Mouse (Mus musculus): ENCODE measurements around the gene AC134908.4. TPM values are rescaled to one million over a fixed set of nuclear protein-coding genes. Genes with fewer than 3 reads are reported as not detected.
A peak's percentile ranks its signal among the peaks of the same experiment; 100 is the strongest.
"Not testable (repeated sequence)": the region's sequence is repeated elsewhere in the genome, so short reads cannot be mapped to it uniquely, and the experiment has no call there.

Gene AC134908.4
- polyA plus RNA-seq, 1 experiment: 0.64 TPM

- Histone ChIP-seq H3K27ac (ENCODE audit: insufficient read depth, low read depth, low read length) (no peak overlapping the region), H3K4me1 (ENCODE audit: control insufficient read depth, insufficient read depth, low read length) (no peaks in the 10 kb centered on the region), H3K4me3 (ENCODE audit: insufficient read depth, low read depth, low read length) (no peak overlapping the region), H3K27me3 (replicated peaks; ENCODE audit: control insufficient read depth, insufficient read depth, low read length) (no peaks in the 10 kb centered on the region), H3K36me3 (ENCODE audit: control insufficient read depth, insufficient read depth, low read length) (no peaks in the 10 kb centered on the region)
- 81% methylated on average over 4 of the region's 4 CpGs for WGBS
- TF ChIP-seq CTCF (conservative IDR thresholded peaks at IDR 0.05; ENCODE audit: insufficient read depth, insufficient read length, low read depth, low read length): no peak
- TF ChIP-seq POLR2A (IDR thresholded peaks at IDR 0.05; ENCODE audit: low read depth, low read length): no peak
- no peak for DNase-seq
These were observed 40.4 kb downstream of the AC134908.4 start for GRCm38 (mm10) chr17:25755086-25755485.

- no peak within 1 kb of the TSS for H3K27ac ChIP-seq (ENCODE audit: insufficient read depth, low read depth, low read length)
- H3K27me3 ChIP-seq (replicated peaks; ENCODE audit: control insufficient read depth, insufficient read depth, low read length): no peaks in the 10 kb centered on the region
- TF ChIP-seq CTCF (conservative IDR thresholded peaks at IDR 0.05; ENCODE audit: insufficient read depth, insufficient read length, low read depth, low read length) (no peak), POLR2A (IDR thresholded peaks at IDR 0.05; ENCODE audit: low read depth, low read length) (no peak)
- DNase-seq: no peak
- WGBS: 86% methylated on average over 9 of the region's 9 CpGs
- H3K4me3 ChIP-seq (ENCODE audit: insufficient read depth, low read depth, low read length): no peak within 1 kb of the TSS
- no peaks in the 10 kb centered on the region for H3K36me3 ChIP-seq (ENCODE audit: control insufficient read depth, insufficient read depth, low read length)
- H3K4me1 ChIP-seq (ENCODE audit: control insufficient read depth, insufficient read depth, low read length): no peaks in the 10 kb centered on the region
These were observed 41.2 kb downstream of the AC134908.4 start, which contains the start of gene Msln for GRCm38 (mm10) chr17:25754241-25754640. Gene Msln (minus strand): TSS chr17:25754378.

GRCm38 (mm10) chr17:25751446-25751845 is 44.0 kb downstream of the AC134908.4 start:
- peak; percentile 36 for DNase-seq
- Histone ChIP-seq H3K36me3 (ENCODE audit: control insufficient read depth, insufficient read depth, low read length) (no peaks in the 10 kb centered on the region), H3K4me1 (ENCODE audit: control insufficient read depth, insufficient read depth, low read length) (no peaks in the 10 kb centered on the region), H3K27ac (ENCODE audit: insufficient read depth, low read depth, low read length) (no peak overlapping the region), H3K4me3 (ENCODE audit: insufficient read depth, low read depth, low read length) (no peak overlapping the region), H3K27me3 (replicated peaks; ENCODE audit: control insufficient read depth, insufficient read depth, low read length) (no peaks in the 10 kb centered on the region)
- 21% methylated on average over 5 of the region's 5 CpGs for WGBS
- TF ChIP-seq POLR2A (IDR thresholded peaks at IDR 0.05; ENCODE audit: low read depth, low read length): no peak
- TF ChIP-seq CTCF (conservative IDR thresholded peaks at IDR 0.05; ENCODE audit: insufficient read depth, insufficient read length, low read depth, low read length): no peak

GRCm38 (mm10) chr17:25749314-25749713 is 46.1 kb downstream of the AC134908.4 start:
- no peak for TF ChIP-seq CTCF (conservative IDR thresholded peaks at IDR 0.05; ENCODE audit: insufficient read depth, insufficient read length, low read depth, low read length)
- TF ChIP-seq POLR2A (IDR thresholded peaks at IDR 0.05; ENCODE audit: low read depth, low read length): no peak
- WGBS: 86% methylated on average over 6 of the region's 6 CpGs
- H3K27me3 ChIP-seq (replicated peaks; ENCODE audit: control insufficient read depth, insufficient read depth, low read length): no peaks in the 10 kb centered on the region
- H3K27ac ChIP-seq (ENCODE audit: insufficient read depth, low read depth, low read length): no peak overlapping the region
- H3K36me3 ChIP-seq (ENCODE audit: control insufficient read depth, insufficient read depth, low read length): no peaks in the 10 kb centered on the region
- DNase-seq: no peak
- no peak overlapping the region for H3K4me3 ChIP-seq (ENCODE audit: insufficient read depth, low read depth, low read length)
- H3K4me1 ChIP-seq (ENCODE audit: control insufficient read depth, insufficient read depth, low read length): no peaks in the 10 kb centered on the region

- no peaks in the 10 kb centered on the region for H3K27me3 ChIP-seq (replicated peaks; ENCODE audit: control insufficient read depth, insufficient read depth, low read length)
- 89% methylated on average over 4 of the region's 4 CpGs for WGBS
- H3K4me1 ChIP-seq (ENCODE audit: control insufficient read depth, insufficient read depth, low read length): no peaks in the 10 kb centered on the region
- DNase-seq: no peak
- H3K4me3 ChIP-seq (ENCODE audit: insufficient read depth, low read depth, low read length): no peak overlapping the region
- TF ChIP-seq POLR2A (IDR thresholded peaks at IDR 0.05; ENCODE audit: low read depth, low read length) (no peak), CTCF (conservative IDR thresholded peaks at IDR 0.05; ENCODE audit: insufficient read depth, insufficient read length, low read depth, low read length) (no peak)
- H3K36me3 ChIP-seq (ENCODE audit: control insufficient read depth, insufficient read depth, low read length): no peaks in the 10 kb centered on the region
- no peak overlapping the region for H3K27ac ChIP-seq (ENCODE audit: insufficient read depth, low read depth, low read length)
These were observed 47.2 kb downstream of the AC134908.4 start for GRCm38 (mm10) chr17:25748238-25748637.

GRCm38 (mm10) chr17:25744311-25744710 is 51.1 kb downstream of the AC134908.4 start:
- no peaks in the 10 kb centered on the region for H3K4me1 ChIP-seq (ENCODE audit: control insufficient read depth, insufficient read depth, low read length)
- 77% methylated on average over 10 of the region's 10 CpGs for WGBS
- H3K36me3 ChIP-seq (ENCODE audit: control insufficient read depth, insufficient read depth, low read length): no peaks in the 10 kb centered on the region
- DNase-seq: no peak
- H3K4me3 ChIP-seq (ENCODE audit: insufficient read depth, low read depth, low read length): no peak overlapping the region
- no peak overlapping the region for H3K27ac ChIP-seq (ENCODE audit: insufficient read depth, low read depth, low read length)
- H3K27me3 ChIP-seq (replicated peaks; ENCODE audit: control insufficient read depth, insufficient read depth, low read length): no peaks in the 10 kb centered on the region
- TF ChIP-seq CTCF (conservative IDR thresholded peaks at IDR 0.05; ENCODE audit: insufficient read depth, insufficient read length, low read depth, low read length) (no peak), POLR2A (IDR thresholded peaks at IDR 0.05; ENCODE audit: low read depth, low read length) (no peak)

GRCm38 (mm10) chr17:25743831-25744230 is 51.6 kb downstream of the AC134908.4 start:
- Histone ChIP-seq H3K4me3 (ENCODE audit: insufficient read depth, low read depth, low read length) (no peak overlapping the region), H3K36me3 (ENCODE audit: control insufficient read depth, insufficient read depth, low read length) (no peaks in the 10 kb centered on the region), H3K27ac (ENCODE audit: insufficient read depth, low read depth, low read length) (no peak overlapping the region), H3K4me1 (ENCODE audit: control insufficient read depth, insufficient read depth, low read length) (no peaks in the 10 kb centered on the region), H3K27me3 (replicated peaks; ENCODE audit: control insufficient read depth, insufficient read depth, low read length) (no peaks in the 10 kb centered on the region)
- TF ChIP-seq CTCF (conservative IDR thresholded peaks at IDR 0.05; ENCODE audit: insufficient read depth, insufficient read length, low read depth, low read length) (no peak), POLR2A (IDR thresholded peaks at IDR 0.05; ENCODE audit: low read depth, low read length) (no peak)
- 86% methylated on average over 9 of the region's 9 CpGs for WGBS
- no peak for DNase-seq

GRCm38 (mm10) chr17:25741471-25741870 is 54.0 kb downstream of the AC134908.4 start:
- DNase-seq; H3K27ac ChIP-seq (ENCODE audit: insufficient read depth, low read depth, low read length); H3K27me3 ChIP-seq (replicated peaks; ENCODE audit: control insufficient read depth, insufficient read depth, low read length); H3K4me3 ChIP-seq (ENCODE audit: insufficient read depth, low read depth, low read length); H3K36me3 ChIP-seq (ENCODE audit: control insufficient read depth, insufficient read depth, low read length); H3K4me1 ChIP-seq (ENCODE audit: control insufficient read depth, insufficient read depth, low read length): not testable (repeated sequence)
- 78% methylated on average over 12 of the region's 12 CpGs for WGBS

Other genes starting within 250 kb of the AC134908.4 start
- 0.70 and 0.76 TPM in 2 replicates for gene Sox8, start 225.0 kb downstream of the AC134908.4 start, polyA plus RNA-seq (2012; rRNA removed)
- gene Lmf1, start 216.6 kb downstream of the AC134908.4 start, polyA plus RNA-seq (2012; rRNA removed): 31.6 and 35.4 TPM in 2 replicates
- not detected in 2 replicates for gene Gng13, start 78.5 kb downstream of the AC134908.4 start, polyA plus RNA-seq (2012; rRNA removed)
- 0.75 and 1.5 TPM in 2 replicates for gene Chtf18, start 68.2 kb downstream of the AC134908.4 start, polyA plus RNA-seq (2012; rRNA removed)
- 20.7 and 26.4 TPM in 2 replicates for gene Rpusd1, start 68.0 kb downstream of the AC134908.4 start, polyA plus RNA-seq (2012; rRNA removed)
- 0.10 TPM in 1 of 2 replicates, not detected in the other for gene Mslnl, start 59.6 kb downstream of the AC134908.4 start, polyA plus RNA-seq (2012; rRNA removed)
- gene Msln, start 41.3 kb downstream of the AC134908.4 start, polyA plus RNA-seq (2012; rRNA removed): 3.3 and 3.9 TPM in 2 replicates
- 47.5 and 50.5 TPM in 2 replicates for gene Narfl, start 21.9 kb downstream of the AC134908.4 start, polyA plus RNA-seq (2012; rRNA removed)
- gene Haghl, start 10.0 kb downstream of the AC134908.4 start, polyA plus RNA-seq (2012; rRNA removed): 58.9 and 62.8 TPM in 2 replicates
- 0.06 and 0.12 TPM in 2 replicates for gene Ccdc78, start 9.1 kb downstream of the AC134908.4 start, polyA plus RNA-seq (2012; rRNA removed)
- 152 and 158 TPM in 2 replicates for gene Fam173a, start 2.8 kb downstream of the AC134908.4 start, polyA plus RNA-seq (2012; rRNA removed)
- gene Metrn, start 1.5 kb upstream of the AC134908.4 start, polyA plus RNA-seq (2012; rRNA removed): 50.1 and 61.3 TPM in 2 replicates
- gene Fbxl16, start 13.4 kb upstream of the AC134908.4 start, polyA plus RNA-seq (2012; rRNA removed): 3.6 TPM in 2 replicates
- 34.9 and 42.1 TPM in 2 replicates for gene Wdr24, start 28.0 kb upstream of the AC134908.4 start, polyA plus RNA-seq (2012; rRNA removed)
- 132 and 139 TPM in 2 replicates for gene Jmjd8, start 33.2 kb upstream of the AC134908.4 start, polyA plus RNA-seq (2012; rRNA removed)
- gene Stub1, start 37.7 kb upstream of the AC134908.4 start, polyA plus RNA-seq (2012; rRNA removed): 140 and 144 TPM in 2 replicates
- 9.2 and 13.9 TPM in 2 replicates for gene Rhbdl1, start 41.6 kb upstream of the AC134908.4 start, polyA plus RNA-seq (2012; rRNA removed)
- 26.3 and 50.3 TPM in 2 replicates for gene Gm20683, start 46.1 kb upstream of the AC134908.4 start, polyA plus RNA-seq (2012; rRNA removed)
- gene Rhot2, start 49.2 kb upstream of the AC134908.4 start, polyA plus RNA-seq (2012; rRNA removed): 133 and 147 TPM in 2 replicates
- gene Wdr90, start 65.8 kb upstream of the AC134908.4 start, polyA plus RNA-seq (2012; rRNA removed): 23.8 and 25.5 TPM in 2 replicates
- gene Mcrip2, start 73.1 kb upstream of the AC134908.4 start, polyA plus RNA-seq (2012; rRNA removed): 258 and 286 TPM in 2 replicates
- gene Mettl26, start 79.4 kb upstream of the AC134908.4 start, polyA plus RNA-seq (2012; rRNA removed): 509 and 656 TPM in 2 replicates
- gene Wfikkn1, start 85.2 kb upstream of the AC134908.4 start, polyA plus RNA-seq (2012; rRNA removed): 0.31 and 0.42 TPM in 2 replicates
- gene Rab40c, start 124.1 kb upstream of the AC134908.4 start, polyA plus RNA-seq (2012; rRNA removed): 31.3 and 34.8 TPM in 2 replicates
- gene Pigq, start 149.3 kb upstream of the AC134908.4 start, polyA plus RNA-seq (2012; rRNA removed): 236 and 270 TPM in 2 replicates
- gene Nhlrc4, start 149.3 kb upstream of the AC134908.4 start, polyA plus RNA-seq (2012; rRNA removed): 16.0 and 21.0 TPM in 2 replicates
- gene A930017K11Rik, start 156.9 kb upstream of the AC134908.4 start, polyA plus RNA-seq (2012; rRNA removed): 7.2 and 8.3 TPM in 2 replicates
- 24.0 and 31.6 TPM in 2 replicates for gene Capn15, start 190.1 kb upstream of the AC134908.4 start, polyA plus RNA-seq (2012; rRNA removed)

Measured in kidney, adult 2 months (tissue).